Mouse (Mus musculus): ENCODE results near the gene Npas1. TPM values are rescaled to one million over a fixed set of nuclear protein-coding genes. Genes with fewer than 3 reads are reported as not detected.

Gene Npas1
- total and polyA plus RNA-seq, 3 experiments, result 0.08 to 1.3 TPM; not detected in 1

DNA sequence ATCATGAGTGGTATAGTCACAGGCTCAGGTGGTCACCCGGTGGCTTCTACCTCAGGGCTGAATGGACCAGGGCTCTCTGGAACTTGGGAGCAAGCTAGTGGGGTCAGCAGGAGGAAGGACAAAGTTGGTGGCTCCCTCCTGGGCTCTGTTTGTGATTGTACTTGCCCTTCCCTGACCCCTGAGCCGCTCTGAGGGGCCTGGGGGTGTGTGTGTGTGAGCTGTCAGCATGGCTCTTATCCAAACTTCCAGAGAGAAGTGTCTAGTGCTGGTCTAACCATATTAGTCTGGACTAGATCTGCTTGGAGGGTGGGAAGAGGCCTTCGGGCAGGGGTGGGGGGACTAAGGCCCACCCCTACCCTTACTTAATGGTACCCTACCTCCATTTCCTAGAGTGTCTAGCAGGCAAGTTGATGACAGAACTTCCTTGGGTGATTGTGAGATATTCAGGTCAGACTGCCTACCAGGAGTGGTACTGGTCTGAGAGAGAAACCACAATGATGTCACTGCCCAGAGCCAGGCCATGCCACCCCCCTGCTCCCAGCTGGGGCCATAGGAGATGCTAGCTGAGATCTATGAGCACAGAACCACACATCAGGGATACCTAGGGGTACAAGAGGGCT is 44.1 kb downstream of the Npas1 start:
- H3K36me3 ChIP-seq (ENCODE audit: control insufficient read depth in 1 of 2, insufficient read depth in 2 of 2, low read length in 2 of 2), result peaks cover 0 to 2% of the 10 kb centered on the region in 2 experiments; a peak in 1 of 4 replicates
- no peaks in the 10 kb centered on the region for H3K79me2 ChIP-seq (ENCODE audit: control insufficient read depth, insufficient read depth, low read length, poor library complexity)
- no peak for DNase-seq (ENCODE audit: low read depth, low spot score)
- no peaks in the 10 kb centered on the region for H3K27me3 ChIP-seq (ENCODE audit: control insufficient read depth in 1 of 2, insufficient read depth in 2 of 2, low read length in 2 of 2)
- TF ChIP-seq MXI1 (IDR thresholded peaks at IDR 0.05; ENCODE audit: low read depth, low read length), result no peak
- TF ChIP-seq POLR2AphosphoS2 (IDR thresholded peaks at IDR 0.05; ENCODE audit: low read length), result no peak
- no peak for TF ChIP-seq POLR2A (IDR thresholded peaks at IDR 0.05; ENCODE audit: control insufficient read depth in 1 of 2, insufficient read depth in 1 of 2, low read depth in 1 of 2, low read length in 2 of 2, poor library complexity in 1 of 2)
- no peak for TF ChIP-seq E2F4 (IDR thresholded peaks at IDR 0.05; ENCODE audit: borderline replicate concordance, low read depth, low read length)
- no peak for TF ChIP-seq HCFC1 (IDR thresholded peaks at IDR 0.05; ENCODE audit: low read depth, low read length)
- TF ChIP-seq ZKSCAN1 (IDR thresholded peaks at IDR 0.05; ENCODE audit: low read depth, low read length), result no peak
- TF ChIP-seq CHD2 (IDR thresholded peaks at IDR 0.05; ENCODE audit: low read length), result no peak
- TF ChIP-seq TAL1 (IDR thresholded peaks at IDR 0.05; ENCODE audit: low read length), result no peak
- no peak for TF ChIP-seq ZMIZ1 (IDR thresholded peaks at IDR 0.05; ENCODE audit: low read depth, low read length)
- TF ChIP-seq RCOR1 (IDR thresholded peaks at IDR 0.05; ENCODE audit: low read depth, low read length), result no peak
- no peak for TF ChIP-seq SIN3A (IDR thresholded peaks at IDR 0.05; ENCODE audit: low read length)
- TF ChIP-seq ETS1 (IDR thresholded peaks at IDR 0.05; ENCODE audit: low read depth, low read length), result no peak
- no peak for TF ChIP-seq RAD21 (IDR thresholded peaks at IDR 0.05; ENCODE audit: low read depth, low read length)
- no peak for TF ChIP-seq USF2 (IDR thresholded peaks at IDR 0.05; ENCODE audit: borderline replicate concordance in 1 of 2, insufficient read depth in 1 of 2, low read depth in 1 of 2, low read length in 2 of 2)
- no peak overlapping the region for H3K4me3 ChIP-seq (ENCODE audit: control insufficient read depth in 1 of 2, insufficient read depth in 1 of 2, low read depth in 2 of 2, low read length in 2 of 2)
- H3K9ac ChIP-seq (ENCODE audit: control insufficient read depth, low read depth, low read length, poor library complexity, severe bottlenecking), result no peak overlapping the region
- no peaks in the 10 kb centered on the region for H3K4me1 ChIP-seq (ENCODE audit: control insufficient read depth in 1 of 2, insufficient read depth in 2 of 2, low read length in 2 of 2)
- H3K9me3 ChIP-seq (replicated peaks; ENCODE audit: insufficient read depth, low read length), result no peaks in the 10 kb centered on the region
- no peak overlapping the region for H3K27ac ChIP-seq (ENCODE audit: control insufficient read depth, low read depth, low read length)

DNA sequence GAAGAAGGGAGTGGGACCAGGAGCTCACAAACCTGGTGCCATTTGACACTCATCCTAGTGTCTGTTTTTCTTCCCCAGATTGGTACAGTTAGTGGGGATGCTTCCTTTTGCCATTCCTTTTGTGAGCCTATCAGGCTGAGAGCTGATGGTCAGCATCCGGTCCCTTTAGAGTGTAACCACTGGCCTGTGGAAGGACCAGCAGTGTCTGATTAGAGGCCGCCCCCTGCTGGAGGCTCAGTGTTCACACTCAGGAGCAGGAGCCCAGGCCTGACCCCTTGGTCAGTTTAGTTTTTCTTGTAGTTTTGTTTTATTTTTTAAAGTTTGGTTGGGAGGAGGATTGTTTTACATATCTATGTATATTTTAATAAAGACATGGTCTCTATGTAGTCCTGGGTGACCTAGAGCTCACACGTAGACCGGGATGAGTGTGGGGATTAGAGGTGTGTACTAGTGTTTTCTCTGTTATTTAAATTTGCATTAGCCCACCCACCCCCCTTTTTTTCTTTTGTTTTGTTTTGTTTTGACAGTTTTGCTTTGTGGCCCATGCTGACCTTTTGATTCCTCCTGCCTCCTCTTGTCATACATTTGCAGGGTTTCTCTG is 51.3 kb downstream of the Npas1 start:
- TF ChIP-seq SMC3 (IDR thresholded peaks at IDR 0.05; ENCODE audit: low read depth, low read length) (peak; percentile 74), ZC3H11A (IDR thresholded peaks at IDR 0.05; ENCODE audit: low read depth, low read length) (peak; percentile 57), MYC (IDR thresholded peaks at IDR 0.05; ENCODE audit: low read depth, low read length) (no peak), CTCF (IDR thresholded peaks at IDR 0.05 in 2 of 3, conservative IDR thresholded peaks at IDR 0.05 in 1 of 3; ENCODE audit: control insufficient read depth in 1 of 3, insufficient read depth in 1 of 3, low read depth in 2 of 3, low read length in 3 of 3, poor library complexity in 1 of 3, severe bottlenecking in 1 of 3) (peak; percentile 59 to 85 (median 70)), RAD21 (IDR thresholded peaks at IDR 0.05; ENCODE audit: low read depth, low read length) (peak; percentile 54), EP300 (IDR thresholded peaks at IDR 0.05; ENCODE audit: low read depth in 1 of 2, low read length in 2 of 2) (no peak), KAT2A (conservative IDR thresholded peaks at IDR 0.05; ENCODE audit: low read depth, low read length) (no peak)
- peaks cover 0 to 23% of the 10 kb centered on the region in 2 experiments; a peak in 2 of 4 replicates for H3K36me3 ChIP-seq (ENCODE audit: control insufficient read depth in 1 of 2, insufficient read depth in 2 of 2, low read length in 2 of 2)
- no peak overlapping the region for H3K27ac ChIP-seq (ENCODE audit: control insufficient read depth, low read depth, low read length)
- no peaks in the 10 kb centered on the region for H3K9me3 ChIP-seq (replicated peaks; ENCODE audit: insufficient read depth, low read length)
- H3K27me3 ChIP-seq (ENCODE audit: control insufficient read depth in 1 of 2, insufficient read depth in 2 of 2, low read length in 2 of 2), result no peaks in the 10 kb centered on the region
- H3K9ac ChIP-seq (ENCODE audit: control insufficient read depth, low read depth, low read length, poor library complexity, severe bottlenecking), result no peak overlapping the region
- H3K4me3 ChIP-seq (ENCODE audit: control insufficient read depth in 1 of 2, insufficient read depth in 1 of 2, low read depth in 2 of 2, low read length in 2 of 2), result no peak overlapping the region
- peak; percentile 41 for DNase-seq (ENCODE audit: low read depth, low spot score)
- H3K79me2 ChIP-seq (ENCODE audit: control insufficient read depth, insufficient read depth, low read length, poor library complexity), result no peaks in the 10 kb centered on the region
- H3K4me1 ChIP-seq (ENCODE audit: control insufficient read depth in 1 of 2, insufficient read depth in 2 of 2, low read length in 2 of 2), result no peaks in the 10 kb centered on the region
